Mouse (Mus musculus) forebrain, embryonic 15.5 days (tissue): ENCODE results near the gene Klhl29. TPM values are rescaled to one million over a fixed set of nuclear protein-coding genes. Genes with fewer than 3 reads are reported as not detected.

Experiments used
- ATAC-seq: fragments of 200-750 bp; cut with Nextera tagmentation; replicated peaks from 2 replicates; pipeline ENCODE4 v1.8.0; 2017; ENCODE audit warnings: mild to moderate bottlenecking, moderate TSS enrichment, moderate library complexity
- H3K27ac ChIP-seq: fragments of 300-500 bp; sonication (generic); replicated peaks from 2 replicates; pipeline ENCODE4 v1.5.1; 2015; ENCODE audit warnings: mild to moderate bottlenecking, inconsistent platforms
- H3K27me3 ChIP-seq: fragments of 300-500 bp; sonication (generic); 2 replicates; pipeline ENCODE4 v1.6.1; 2015; ENCODE audit warnings: inconsistent platforms
- H3K36me3 ChIP-seq: fragments of 300-500 bp; sonication (generic); 2 replicates; pipeline ENCODE4 v1.6.1; 2015; ENCODE audit warnings: mild to moderate bottlenecking, inconsistent platforms
- H3K4me1 ChIP-seq: fragments of 300-500 bp; sonication (generic); 2 replicates; pipeline ENCODE4 v1.6.1; 2015; ENCODE audit warnings: inconsistent platforms
- H3K4me2 ChIP-seq: fragments of 300-500 bp; sonication (generic); replicated peaks from 2 replicates; pipeline ENCODE4 v1.6.1; 2015; ENCODE audit warnings: mild to moderate bottlenecking, inconsistent platforms
- H3K4me3 ChIP-seq: fragments of 300-500 bp; sonication (generic); 2 replicates; pipeline ENCODE4 v1.5.1; 2015; ENCODE audit warnings: mild to moderate bottlenecking, inconsistent platforms
- H3K9ac ChIP-seq: fragments of 300-500 bp; sonication (generic); replicated peaks from 2 replicates; pipeline ENCODE4 v1.6.1; 2015; ENCODE audit warnings: mild to moderate bottlenecking, inconsistent platforms
- H3K9me3 ChIP-seq: fragments of 300-500 bp; sonication (generic); 2 replicates; pipeline ENCODE4 v1.6.1; 2016; ENCODE audit warnings: inconsistent platforms
- WGBS: fragments of 180-500 bp; shearing (Covaris S2); methylation state at CpG from one replicate; pipeline ENCODE4 v1.1.7; 2015; ENCODE audit warnings: mixed read lengths; 5-methylcytosine and 5-hydroxymethylcytosine counted together
- polyA plus RNA-seq: library from polyadenylated mRNA; unstranded; fragments of >200 nt; fragmentation: Nextera tagmentation; extraction: Ambion mirVana; gene quantifications from 2 replicates; pipeline ENCODE4 v1.2.1, GENCODE M21; 2015

Klhl29 gene
- polyA plus RNA-seq, 1 experiment from 2014 or later = 6.5 TPM

DNA sequence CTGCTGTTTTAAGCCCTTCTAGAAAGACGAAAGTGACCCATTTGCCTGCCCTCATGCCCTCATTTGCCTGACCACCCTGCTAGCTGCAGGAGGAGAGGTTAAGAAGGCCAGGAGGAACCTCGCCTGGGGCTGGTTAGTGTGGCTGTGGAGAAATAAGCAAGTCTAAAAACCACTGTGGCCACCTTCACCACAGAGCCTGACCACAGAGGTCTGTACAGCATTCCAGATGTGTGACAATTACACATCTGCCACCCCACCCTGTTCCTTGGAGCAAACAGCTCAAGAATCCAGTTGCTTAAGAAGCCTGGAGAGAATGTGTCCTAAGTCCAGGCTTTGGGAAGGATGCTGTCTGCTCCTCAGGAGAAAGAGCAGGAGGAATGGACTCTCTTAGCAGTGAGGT lies 92.9 kb downstream of the Klhl29 start:
- H3K4me1 ChIP-seq = peaks cover 10% of the 10 kb centered on the region
- H3K27me3 ChIP-seq = no peaks in the 10 kb centered on the region
- no peaks in the 10 kb centered on the region for H3K36me3 ChIP-seq
- H3K27ac ChIP-seq = no peak overlapping the region
- H3K9me3 ChIP-seq = no peaks in the 10 kb centered on the region
- H3K4me2 ChIP-seq = no peak overlapping the region
- ATAC-seq = no peak
- H3K4me3 ChIP-seq = no peak overlapping the region
- 81% methylated on average over 2 of the region's 2 CpGs for WGBS
- H3K9ac ChIP-seq = no peak overlapping the region

DNA sequence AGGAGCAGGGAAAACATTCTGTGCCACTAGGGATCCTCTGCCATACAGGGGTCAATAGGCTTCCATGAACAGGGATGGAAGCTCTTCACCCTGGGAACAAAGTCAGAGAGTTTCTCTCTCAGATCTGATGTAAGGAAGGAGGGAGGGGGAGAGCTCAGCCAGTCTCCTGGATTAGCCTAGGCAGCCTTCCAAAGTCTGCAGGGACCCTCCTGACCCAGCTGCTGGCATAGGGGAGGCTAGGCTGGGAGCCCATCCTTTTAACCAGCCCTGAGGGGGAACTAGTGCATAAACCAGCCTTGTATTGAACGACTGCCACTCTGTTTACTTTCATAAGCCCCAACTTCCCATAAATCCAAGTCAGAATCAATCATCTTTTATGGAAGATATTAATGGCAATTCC lies 95.6 kb downstream of the Klhl29 start:
- ATAC-seq = peak; percentile 51; the same call in 1 of the 2 replicates
- no peaks in the 10 kb centered on the region for H3K9me3 ChIP-seq
- H3K36me3 ChIP-seq = no peaks in the 10 kb centered on the region
- H3K27me3 ChIP-seq = no peaks in the 10 kb centered on the region
- H3K4me1 ChIP-seq = peaks cover 33% of the 10 kb centered on the region
- WGBS = 25% methylated on average over 1 of the region's 1 CpGs
- H3K4me3 ChIP-seq = no peak overlapping the region
- no peak overlapping the region for H3K4me2 ChIP-seq
- H3K9ac ChIP-seq = no peak overlapping the region
- H3K27ac ChIP-seq = no peak overlapping the region

DNA sequence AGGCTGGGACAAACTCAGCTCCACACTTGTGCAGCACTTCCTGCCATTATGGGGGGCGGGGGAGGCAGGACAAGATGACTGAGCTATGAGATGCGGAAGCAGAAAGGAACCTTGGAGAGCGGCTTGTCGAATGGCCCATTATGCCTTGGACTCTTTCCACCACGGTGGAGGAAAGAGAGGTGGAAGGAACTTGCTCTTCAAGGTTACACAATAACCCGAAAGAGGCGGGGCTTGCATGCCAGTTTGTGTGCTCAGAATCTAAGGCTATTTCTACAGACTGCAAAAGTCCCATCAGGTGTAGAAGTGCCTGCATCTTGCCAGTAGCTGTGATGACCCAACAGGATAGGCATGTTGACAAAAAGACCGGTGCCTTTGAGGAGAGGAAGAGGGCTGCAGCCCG lies 98.5 kb downstream of the Klhl29 start:
- peaks cover 46% of the 10 kb centered on the region for H3K4me1 ChIP-seq
- H3K36me3 ChIP-seq = no peaks in the 10 kb centered on the region
- H3K9ac ChIP-seq = no peak overlapping the region
- H3K4me2 ChIP-seq = no peak overlapping the region
- H3K9me3 ChIP-seq = no peaks in the 10 kb centered on the region
- H3K27ac ChIP-seq = peak overlapping the region; percentile 71
- ATAC-seq = no peak
- WGBS = 76% methylated on average over 9 of the region's 9 CpGs
- H3K27me3 ChIP-seq = no peaks in the 10 kb centered on the region
- no peak overlapping the region for H3K4me3 ChIP-seq

- 23% methylated on average over 6 of the region's 6 CpGs for WGBS
- no peak overlapping the region for H3K4me2 ChIP-seq
- H3K27ac ChIP-seq = peak overlapping the region; percentile 93
- no peaks in the 10 kb centered on the region for H3K9me3 ChIP-seq
- H3K4me3 ChIP-seq = no peak overlapping the region
- peaks cover 48% of the 10 kb centered on the region for H3K4me1 ChIP-seq
- H3K36me3 ChIP-seq = no peaks in the 10 kb centered on the region
- no peak overlapping the region for H3K9ac ChIP-seq
- peak; percentile 44 for ATAC-seq
- H3K27me3 ChIP-seq = no peaks in the 10 kb centered on the region
Observed at GRCm38 (mm10) chr12:5275507-5275936, 100.0 kb downstream of the Klhl29 start.

- Histone ChIP-seq H3K4me3 (no peak overlapping the region), H3K9ac (no peak overlapping the region), H3K4me1 (peaks cover 48% of the 10 kb centered on the region), H3K36me3 (no peaks in the 10 kb centered on the region), H3K4me2 (peak overlapping the region; percentile 10; the same call in 1 of the 2 replicates), H3K9me3 (no peaks in the 10 kb centered on the region), H3K27ac (peak overlapping the region; percentile 93), H3K27me3 (no peaks in the 10 kb centered on the region)
- WGBS = 28% methylated on average over 8 of the region's 8 CpGs
- ATAC-seq = peak; percentile 78
Observed at GRCm38 (mm10) chr12:5274519-5274944, 101.0 kb downstream of the Klhl29 start.

- H3K27me3 ChIP-seq = no peaks in the 10 kb centered on the region
- H3K27ac ChIP-seq = peak overlapping the region; percentile 93
- no peak overlapping the region for H3K9ac ChIP-seq
- no peak overlapping the region for H3K4me3 ChIP-seq
- H3K9me3 ChIP-seq = no peaks in the 10 kb centered on the region
- H3K36me3 ChIP-seq = no peaks in the 10 kb centered on the region
- H3K4me1 ChIP-seq = peaks cover 58% of the 10 kb centered on the region
- H3K4me2 ChIP-seq = no peak overlapping the region
- ATAC-seq = no peak
- 67% methylated on average over 4 of the region's 4 CpGs for WGBS
Observed at GRCm38 (mm10) chr12:5273316-5274047, 102.0 kb downstream of the Klhl29 start.

- Histone ChIP-seq H3K4me3 (no peak overlapping the region), H3K9ac (no peak overlapping the region), H3K9me3 (no peaks in the 10 kb centered on the region), H3K36me3 (no peaks in the 10 kb centered on the region), H3K27me3 (no peaks in the 10 kb centered on the region), H3K4me2 (no peak overlapping the region), H3K4me1 (peaks cover 56% of the 10 kb centered on the region), H3K27ac (no peak overlapping the region)
- no peak for ATAC-seq
- WGBS = 94% methylated on average over 3 of the region's 3 CpGs
Observed at GRCm38 (mm10) chr12:5270527-5270926, 105.0 kb downstream of the Klhl29 start.

DNA sequence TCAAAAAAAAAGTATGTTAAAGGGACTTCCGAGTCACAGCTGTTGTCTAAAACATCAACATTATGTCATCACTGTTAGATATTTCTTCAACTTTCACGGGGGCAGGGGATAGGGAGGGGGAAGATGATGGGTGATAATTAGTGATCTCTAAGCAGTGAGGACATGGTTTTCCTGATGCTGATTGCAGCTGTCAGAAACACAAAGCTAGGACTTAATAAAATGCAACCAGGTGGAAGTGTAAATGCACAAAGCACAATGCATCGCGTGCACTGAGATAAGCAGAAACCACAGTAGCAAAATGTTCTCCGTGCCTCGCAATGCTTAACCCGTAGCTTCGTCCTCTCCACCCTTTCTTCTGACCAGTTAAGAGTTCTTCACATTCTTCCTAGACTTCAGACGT lies 105.5 kb downstream of the Klhl29 start:
- no peaks in the 10 kb centered on the region for H3K9me3 ChIP-seq
- peaks cover 50% of the 10 kb centered on the region for H3K4me1 ChIP-seq
- H3K4me3 ChIP-seq = no peak overlapping the region
- no peak overlapping the region for H3K27ac ChIP-seq
- H3K9ac ChIP-seq = no peak overlapping the region
- WGBS = 45% methylated on average over 9 of the region's 9 CpGs
- no peak for ATAC-seq
- H3K4me2 ChIP-seq = no peak overlapping the region
- no peaks in the 10 kb centered on the region for H3K36me3 ChIP-seq
- H3K27me3 ChIP-seq = no peaks in the 10 kb centered on the region

DNA sequence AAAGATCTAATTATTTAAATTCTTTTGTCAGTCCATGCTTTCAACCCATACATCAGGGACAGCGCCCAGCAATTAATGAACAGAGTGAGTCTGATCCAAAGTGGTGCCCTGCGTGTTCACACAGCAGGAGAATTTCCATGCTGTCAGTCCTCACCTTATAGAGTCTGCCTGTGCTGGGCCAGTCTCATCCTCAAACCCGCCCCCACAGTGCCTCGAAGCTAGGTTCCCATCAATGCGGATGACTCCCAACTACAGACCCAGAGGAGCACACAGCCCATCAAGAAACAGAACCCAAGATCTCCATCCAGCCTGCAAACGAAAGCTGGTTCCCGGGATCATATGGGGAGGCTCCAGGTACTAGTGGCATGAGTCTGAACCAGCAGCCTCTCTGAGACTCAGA lies 106.4 kb downstream of the Klhl29 start:
- Histone ChIP-seq H3K4me2 (no peak overlapping the region), H3K4me3 (no peak overlapping the region), H3K36me3 (no peaks in the 10 kb centered on the region), H3K27me3 (no peaks in the 10 kb centered on the region), H3K9me3 (no peaks in the 10 kb centered on the region), H3K9ac (no peak overlapping the region), H3K4me1 (peaks cover 41% of the 10 kb centered on the region), H3K27ac (no peak overlapping the region)
- WGBS = 58% methylated on average over 7 of the region's 7 CpGs
- 0 out of 2 replicates have a peak, but pooled peaks have one; percentile 9 for ATAC-seq

- Histone ChIP-seq H3K9ac (no peak overlapping the region; the same call in 1 of the 2 replicates), H3K27me3 (no peaks in the 10 kb centered on the region), H3K27ac (peak overlapping the region; percentile 52), H3K4me3 (no peak overlapping the region), H3K4me2 (no peak overlapping the region), H3K4me1 (peaks cover 36% of the 10 kb centered on the region), H3K9me3 (no peaks in the 10 kb centered on the region), H3K36me3 (no peaks in the 10 kb centered on the region)
- 6% methylated on average over 9 of the region's 9 CpGs for WGBS
- peak; percentile 77 for ATAC-seq
Observed at GRCm38 (mm10) chr12:5268188-5268612, 107.3 kb downstream of the Klhl29 start.

- WGBS = 35% methylated on average over 9 of the region's 9 CpGs
Observed at GRCm38 (mm10) chr12:5267271-5268187, 108.0 kb downstream of the Klhl29 start.

GRCm38 (mm10) chr12:5266773-5267172 lies 108.7 kb downstream of the Klhl29 start:
- no peak for ATAC-seq
- H3K4me1 ChIP-seq = peaks cover 36% of the 10 kb centered on the region
- 92% methylated on average over 4 of the region's 4 CpGs for WGBS

More at GRCm38 (mm10) chr12:5267271-5268187, 108.0 kb downstream of the Klhl29 start:
- Histone ChIP-seq H3K27ac (peak overlapping the region; percentile 52), H3K4me2 (no peak overlapping the region), H3K27me3 (no peaks in the 10 kb centered on the region), H3K9me3 (no peaks in the 10 kb centered on the region), H3K4me3 (no peak overlapping the region), H3K9ac (no peak overlapping the region), H3K36me3 (no peaks in the 10 kb centered on the region), H3K4me1 (peaks cover 36% of the 10 kb centered on the region)
- peak; percentile 30 for ATAC-seq

More at GRCm38 (mm10) chr12:5266773-5267172, 108.7 kb downstream of the Klhl29 start:
- Histone ChIP-seq H3K9ac (no peak overlapping the region), H3K36me3 (no peaks in the 10 kb centered on the region), H3K27me3 (no peaks in the 10 kb centered on the region), H3K27ac (no peak overlapping the region), H3K4me3 (no peak overlapping the region), H3K9me3 (no peaks in the 10 kb centered on the region), H3K4me2 (no peak overlapping the region)
